Mouse (Mus musculus): ENCODE results near the gene Gm49353. TPM values are rescaled to one million over a fixed set of nuclear protein-coding genes. Genes with fewer than 3 reads are reported as not detected.

Gm49353 gene
- total and polyA plus RNA-seq, 3 experiments: not detected

GRCm38 (mm10) chr10:29161664-29162063 lies 37.1 kb upstream of the Gm49353 start:
- H3K4me2 ChIP-seq (ENCODE audit: insufficient read depth, low read depth, poor library complexity, severe bottlenecking): no peak overlapping the region
- H3K4me1 ChIP-seq (ENCODE audit: control insufficient read depth in 1 of 2, insufficient read depth in 2 of 2): no peaks in the 10 kb centered on the region
- dilution Hi-C loops (cut with MboI; ENCODE audit: extremely low pct_ligation_motif_present, extremely low pct_unique_long_range_greater_than_20kb, low sequenced_read_pairs): no loop called here
- no peak overlapping the region for H3K27ac ChIP-seq (ENCODE audit: insufficient read depth, low read depth)
- no peaks in the 10 kb centered on the region for H3K36me3 ChIP-seq (replicated peaks in 1 of 2; ENCODE audit: control insufficient read depth in 1 of 2, insufficient read depth in 1 of 2, low read length in 1 of 2)
- H3K9me3 ChIP-seq (replicated peaks; ENCODE audit: low read length): no peaks in the 10 kb centered on the region
- no peak for DNase-seq (ENCODE audit: extremely low read depth)
- in situ Hi-C loops (cut with MboI; ENCODE audit: low pct_ligation_motif_present, low pct_unique_long_range_greater_than_20kb, low sequenced_read_pairs): no loop called here
- no peak for TF ChIP-seq POLR2A (IDR thresholded peaks at IDR 0.05; ENCODE audit: low read depth, low read length)
- no peak for TF ChIP-seq ETS1 (conservative IDR thresholded peaks at IDR 0.05; ENCODE audit: low read depth, low read length)
- TF ChIP-seq UBTF (IDR thresholded peaks at IDR 0.05; ENCODE audit: low read depth, low read length): no peak
- no peak for TF ChIP-seq ELF1 (IDR thresholded peaks at IDR 0.05; ENCODE audit: low read depth, low read length)
- TF ChIP-seq NELFE (IDR thresholded peaks at IDR 0.05; ENCODE audit: low read depth, low read length): no peak
- no peak for TF ChIP-seq ZC3H11A (IDR thresholded peaks at IDR 0.05; ENCODE audit: low read depth, low read length)
- TF ChIP-seq USF2 (conservative IDR thresholded peaks at IDR 0.05; ENCODE audit: low read depth, low read length): no peak
- TF ChIP-seq HCFC1 (IDR thresholded peaks at IDR 0.05; ENCODE audit: low read depth, low read length): no peak
- no peak for TF ChIP-seq TCF12 (IDR thresholded peaks at IDR 0.05; ENCODE audit: low read depth, low read length)
- no peak for TF ChIP-seq KAT2A (IDR thresholded peaks at IDR 0.05; ENCODE audit: insufficient replicate concordance, low read length)
- no peak for TF ChIP-seq TBP (conservative IDR thresholded peaks at IDR 0.05; ENCODE audit: low read depth, low read length)
- no peak for TF ChIP-seq MAZ (IDR thresholded peaks at IDR 0.05; ENCODE audit: low read depth, low read length)
- no peak for TF ChIP-seq ZNF384 (IDR thresholded peaks at IDR 0.05; ENCODE audit: low read depth, low read length)
- TF ChIP-seq JUND (conservative IDR thresholded peaks at IDR 0.05; ENCODE audit: low read depth, low read length): no peak
- TF ChIP-seq USF1 (IDR thresholded peaks at IDR 0.05; ENCODE audit: low read depth, low read length): no peak
- no peak for TF ChIP-seq ZKSCAN1 (IDR thresholded peaks at IDR 0.05; ENCODE audit: borderline replicate concordance, low read depth, low read length)
- no peak for TF ChIP-seq MEF2A (IDR thresholded peaks at IDR 0.05; ENCODE audit: borderline replicate concordance, low read depth, low read length)
- TF ChIP-seq CTCF (conservative IDR thresholded peaks at IDR 0.05 in 1 of 2, IDR thresholded peaks at IDR 0.05 in 1 of 2; ENCODE audit: low read depth in 2 of 2, low read length in 2 of 2): no peak
- no peak for TF ChIP-seq CHD1 (IDR thresholded peaks at IDR 0.05; ENCODE audit: low read depth, low read length)
- TF ChIP-seq MYC (IDR thresholded peaks at IDR 0.05; ENCODE audit: low read depth, low read length): no peak
- H3K4me3 ChIP-seq (replicated peaks in 1 of 3; ENCODE audit: low read depth in 2 of 3, low read length in 2 of 3, poor library complexity in 1 of 3): no peak overlapping the region
- H3K27me3 ChIP-seq (replicated peaks): no peaks in the 10 kb centered on the region
- H3K79me2 ChIP-seq (replicated peaks; ENCODE audit: control insufficient read depth, extremely low read depth, insufficient read depth, poor library complexity, severe bottlenecking): no peaks in the 10 kb centered on the region
- H3K9ac ChIP-seq (ENCODE audit: insufficient read depth, low read depth): no peak overlapping the region

GRCm38 (mm10) chr10:29173778-29174177 lies 25.0 kb upstream of the Gm49353 start:
- no peak overlapping the region for H3K4me2 ChIP-seq (ENCODE audit: insufficient read depth, low read depth, poor library complexity, severe bottlenecking)
- H3K9me3 ChIP-seq (replicated peaks; ENCODE audit: low read length): no peaks in the 10 kb centered on the region
- no peaks in the 10 kb centered on the region for H3K4me1 ChIP-seq (ENCODE audit: control insufficient read depth in 1 of 2, insufficient read depth in 2 of 2)
- in situ Hi-C loops (cut with MboI; ENCODE audit: low pct_ligation_motif_present, low pct_unique_long_range_greater_than_20kb, low sequenced_read_pairs): no loop called here
- H3K4me3 ChIP-seq (replicated peaks in 1 of 3; ENCODE audit: low read depth in 2 of 3, low read length in 2 of 3, poor library complexity in 1 of 3): no peak overlapping the region
- dilution Hi-C loops (cut with MboI; ENCODE audit: extremely low pct_ligation_motif_present, extremely low pct_unique_long_range_greater_than_20kb, low sequenced_read_pairs): no loop called here
- H3K36me3 ChIP-seq (replicated peaks in 1 of 2; ENCODE audit: control insufficient read depth in 1 of 2, insufficient read depth in 1 of 2, low read length in 1 of 2): no peaks in the 10 kb centered on the region
- H3K79me2 ChIP-seq (replicated peaks; ENCODE audit: control insufficient read depth, extremely low read depth, insufficient read depth, poor library complexity, severe bottlenecking): no peaks in the 10 kb centered on the region
- no peak for DNase-seq (ENCODE audit: extremely low read depth)
- H3K27me3 ChIP-seq (replicated peaks): no peaks in the 10 kb centered on the region
- TF ChIP-seq RAD21 (IDR thresholded peaks at IDR 0.05; ENCODE audit: low read depth, low read length) (no peak), UBTF (IDR thresholded peaks at IDR 0.05; ENCODE audit: low read depth, low read length) (no peak), CHD1 (IDR thresholded peaks at IDR 0.05; ENCODE audit: low read depth, low read length) (no peak), SIN3A (IDR thresholded peaks at IDR 0.05; ENCODE audit: low read length) (no peak), TBP (conservative IDR thresholded peaks at IDR 0.05; ENCODE audit: low read depth, low read length) (no peak), TCF12 (IDR thresholded peaks at IDR 0.05; ENCODE audit: low read depth, low read length) (no peak), JUND (conservative IDR thresholded peaks at IDR 0.05; ENCODE audit: low read depth, low read length) (no peak), POLR2AphosphoS2 (IDR thresholded peaks at IDR 0.05; ENCODE audit: low read depth, low read length) (no peak), MEF2A (IDR thresholded peaks at IDR 0.05; ENCODE audit: borderline replicate concordance, low read depth, low read length) (no peak), MAX (IDR thresholded peaks at IDR 0.05; ENCODE audit: low read length) (no peak)
- no peak overlapping the region for H3K27ac ChIP-seq (ENCODE audit: insufficient read depth, low read depth)
- H3K9ac ChIP-seq (ENCODE audit: insufficient read depth, low read depth): no peak overlapping the region

Data from CH12.LX (cell line).